Mouse (Mus musculus): ENCODE results near the gene Cops4.

The Cops4 gene

DNA sequence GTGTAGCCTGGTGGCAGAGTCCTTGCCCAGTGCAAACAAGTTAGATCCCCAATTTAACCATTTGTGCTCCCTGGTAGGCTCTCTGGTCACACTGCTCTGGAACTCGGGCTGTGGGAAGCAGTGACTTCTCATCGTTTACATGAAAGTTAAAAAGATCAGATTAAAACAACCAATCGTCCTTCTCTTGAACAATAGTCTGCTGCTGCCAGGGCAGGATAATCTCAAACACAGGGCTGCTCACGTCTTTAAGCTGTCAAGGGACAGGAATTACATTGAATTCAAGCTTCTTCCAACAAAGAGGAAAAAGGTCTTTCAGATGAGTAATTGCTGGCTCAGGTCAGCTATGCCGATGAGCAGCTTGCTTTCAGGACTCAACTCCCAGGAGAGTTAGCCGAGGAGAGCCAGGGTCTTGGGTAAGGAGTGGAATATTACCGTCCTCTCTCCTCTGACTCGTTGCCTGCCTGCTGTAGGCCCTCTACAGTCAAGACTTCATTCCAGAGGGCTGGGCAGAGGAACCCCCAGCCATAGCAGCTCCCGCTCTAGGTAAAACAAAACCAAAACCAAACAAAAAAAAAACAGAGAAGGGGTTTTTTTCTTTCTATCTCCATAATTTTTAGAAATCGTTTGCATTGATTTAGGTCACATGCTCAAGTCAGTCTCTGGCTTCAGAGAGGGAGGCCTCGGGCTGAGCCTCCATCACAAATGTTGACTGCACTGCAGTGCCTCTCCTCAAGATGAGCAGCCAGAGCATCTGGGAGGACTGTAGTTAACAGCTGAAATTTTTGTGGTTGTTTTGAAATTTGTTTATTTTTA is 63.7 kb downstream of the Cops4 start:
- DNase-seq (ENCODE audit: low spot score): no peak

DNA sequence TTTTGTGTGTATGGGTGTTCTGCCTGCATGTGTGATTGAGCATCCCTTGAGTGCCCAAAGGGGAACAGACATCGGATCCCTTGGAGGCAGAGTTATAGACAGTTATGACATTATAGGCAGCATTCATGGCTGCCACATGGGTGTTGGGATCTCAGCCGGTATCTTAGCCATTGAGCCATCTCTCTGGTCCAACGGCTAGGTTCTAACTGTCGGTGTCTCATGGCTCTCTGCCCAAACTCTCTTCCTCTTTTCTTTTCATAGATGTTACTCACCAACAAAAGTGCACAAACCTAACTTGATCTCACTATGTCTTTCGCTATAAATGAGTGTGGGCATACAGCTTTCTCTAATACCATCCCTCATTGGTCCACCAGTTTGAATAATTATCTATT is 64.3 kb downstream of the Cops4 start:
- no peak for DNase-seq (ENCODE audit: low spot score)

DNA sequence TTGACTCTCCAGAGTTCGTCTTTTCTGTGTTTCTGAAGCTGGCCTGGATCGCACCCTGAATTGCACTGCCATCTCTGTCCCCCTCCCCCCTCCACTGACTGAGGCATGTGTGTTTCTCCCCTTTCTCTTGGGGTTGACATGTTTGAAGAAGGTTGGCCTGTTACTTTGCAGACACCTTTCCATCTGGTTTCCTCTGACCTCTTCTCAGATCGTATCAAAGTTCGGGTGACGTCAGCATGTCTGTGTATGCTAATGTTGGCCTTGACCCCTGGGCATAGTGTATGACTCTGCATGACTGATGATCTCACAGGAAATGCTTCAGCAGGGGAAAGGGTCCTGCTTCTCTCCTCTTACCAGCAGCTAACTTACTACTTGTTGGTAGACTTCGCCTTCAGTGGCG is 65.0 kb downstream of the Cops4 start:
- DNase-seq (ENCODE audit: low spot score): no peak

DNA sequence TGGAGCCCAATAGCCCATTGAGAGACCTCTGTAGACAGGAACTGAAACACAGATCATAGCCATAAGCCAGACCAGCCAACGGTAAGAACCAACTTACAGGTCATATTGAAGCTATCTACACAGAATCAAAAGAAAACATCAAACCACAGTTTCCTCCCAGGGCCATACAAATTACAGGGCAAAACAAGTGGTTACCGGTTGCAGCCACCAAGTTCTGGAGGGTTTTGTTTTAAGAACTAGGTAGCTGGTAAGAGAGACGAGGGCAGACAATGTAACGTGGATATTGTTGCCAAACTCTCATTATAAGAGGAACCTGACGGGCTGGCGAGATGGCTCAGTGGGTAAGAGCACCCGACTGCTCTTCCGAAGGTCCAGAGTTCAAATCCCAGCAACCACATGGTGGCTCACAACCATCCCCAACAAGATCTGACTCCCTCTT is 67.1 kb downstream of the Cops4 start:
- DNase-seq (ENCODE audit: low spot score): no peak

GRCm38 (mm10) chr5:100585657-100586056 is 67.5 kb downstream of the Cops4 start:
- no peak for DNase-seq (ENCODE audit: low spot score)

- no peak for DNase-seq (ENCODE audit: low spot score)
Measured at GRCm38 (mm10) chr5:100587136-100587535, 69.0 kb downstream of the Cops4 start.

DNA sequence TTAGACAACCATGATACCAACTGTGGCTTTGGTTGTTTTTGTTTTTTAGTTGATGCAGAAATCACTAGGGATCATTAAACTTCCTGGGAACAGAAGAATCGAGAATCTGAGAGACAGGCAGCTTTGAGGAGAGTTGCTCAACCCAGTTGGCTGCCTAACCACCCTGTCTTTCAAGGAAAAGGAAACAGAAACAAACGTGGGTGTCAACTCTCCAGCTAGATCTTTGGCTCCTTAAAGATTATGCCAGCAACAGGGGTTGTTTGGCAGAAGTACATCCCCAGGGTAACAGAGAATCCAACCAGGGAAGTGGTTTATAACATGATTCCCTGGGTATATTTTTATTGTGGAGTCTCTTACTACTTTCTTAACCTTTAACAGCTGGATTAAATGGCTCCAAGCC is 69.5 kb downstream of the Cops4 start:
- DNase-seq (ENCODE audit: low spot score): no peak

DNA sequence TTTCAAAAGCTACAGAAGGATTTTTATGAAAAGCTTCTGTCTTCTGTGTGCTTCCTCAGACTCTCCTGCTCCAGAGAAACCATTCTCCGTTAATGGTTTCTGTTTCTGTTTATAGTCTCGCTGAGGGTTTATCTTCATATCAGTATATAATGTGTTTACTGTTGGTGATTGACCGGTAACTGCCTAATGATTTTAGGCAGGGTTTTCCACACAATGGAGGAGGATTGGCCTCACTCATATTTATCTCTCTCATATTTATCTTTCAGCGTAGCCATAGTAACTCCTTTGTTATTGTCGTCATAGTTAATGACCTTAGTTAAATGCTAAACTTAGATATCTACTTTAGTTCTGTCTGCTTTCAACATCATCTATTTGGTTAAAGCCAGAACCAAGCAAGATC is 72.4 kb downstream of the Cops4 start:
- DNase-seq (ENCODE audit: low spot score): no peak

GRCm38 (mm10) chr5:100594803-100595467 is 76.8 kb downstream of the Cops4 start:
- DNase-seq (ENCODE audit: low spot score): no peak

DNA sequence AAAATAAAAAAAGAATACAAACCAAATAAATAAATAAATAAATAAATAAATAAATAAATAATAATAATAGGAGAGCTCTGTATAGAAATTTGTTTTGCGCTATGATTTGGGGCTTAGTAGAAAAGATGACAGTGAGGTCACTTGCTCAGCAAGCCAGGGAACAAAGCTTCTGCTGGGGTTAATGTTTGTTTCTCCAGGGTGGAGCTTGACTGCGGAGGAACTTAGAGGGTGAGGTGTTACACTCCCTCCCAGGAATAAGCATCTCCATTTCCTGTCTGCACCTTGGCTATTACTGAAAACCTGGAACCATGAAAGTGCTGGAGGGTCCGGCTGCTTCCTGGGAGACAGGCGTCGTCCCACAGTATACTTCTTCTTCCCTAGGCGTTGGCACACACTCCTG is 77.9 kb downstream of the Cops4 start:
- no peak for DNase-seq (ENCODE audit: low spot score)

Measured in c-Kit-positive CD71-positive TER-119-positive erythroid progenitor cells, embryonic 14.5 days (primary cell).